Mouse (Mus musculus): ENCODE measurements around the gene Npl.

Gene Npl

GRCm38 (mm10) chr1:153545196-153545595 is 4.6 kb downstream of the Npl start:
- in situ Hi-C loops (cut with MboI, MseI) = loop anchor here (25.0 kb wide), 1 partner anchor 617 kb away; no protein-coding TSS in a partner anchor

- in situ Hi-C loops (cut with MboI, MseI) = loop anchor here (5.0 to 25.0 kb wide), 2 partner anchors 51 to 619 kb away; no protein-coding TSS in a partner anchor
These were observed 7.0 kb downstream of the Npl start for GRCm38 (mm10) chr1:153542726-153543320.

GRCm38 (mm10) chr1:153540753-153541152 is 9.1 kb downstream of the Npl start:
- in situ Hi-C loops (cut with MboI, MseI) = loop anchor here (5.0 to 25.0 kb wide), 2 partner anchors 48 to 622 kb away; no protein-coding TSS in a partner anchor

- in situ Hi-C loops (cut with MboI, MseI) = loop anchor here (5.0 to 25.0 kb wide), 2 partner anchors 48 to 622 kb away; no protein-coding TSS in a partner anchor
These were observed 10.0 kb downstream of the Npl start for GRCm38 (mm10) chr1:153539739-153540333.

GRCm38 (mm10) chr1:153535611-153536010 is 14.2 kb downstream of the Npl start:
- in situ Hi-C loops (cut with MboI, MseI) = loop anchor here (25.0 kb wide), 1 partner anchor 627 kb away; no protein-coding TSS in a partner anchor

- in situ Hi-C loops (cut with MboI, MseI) = loop anchor here (25.0 kb wide), 1 partner anchor 629 kb away; no protein-coding TSS in a partner anchor
These were observed 16.9 kb downstream of the Npl start for GRCm38 (mm10) chr1:153532896-153533295.

- in situ Hi-C loops (cut with MboI, MseI) = loop anchor here (25.0 kb wide), 1 partner anchor 630 kb away; no protein-coding TSS in a partner anchor
These were observed 17.5 kb downstream of the Npl start for GRCm38 (mm10) chr1:153532234-153532841.

- in situ Hi-C loops (cut with MboI, MseI) = loop anchor here (25.0 kb wide), 1 partner anchor 631 kb away; no protein-coding TSS in a partner anchor
These were observed 18.1 kb downstream of the Npl start for GRCm38 (mm10) chr1:153531677-153532233.

GRCm38 (mm10) chr1:153522116-153522515 is 27.7 kb downstream of the Npl start:
- in situ Hi-C loops (cut with MboI, MseI) = loop anchor here (25.0 kb wide), 1 partner anchor 1265 kb away; no protein-coding TSS in a partner anchor

GRCm38 (mm10) chr1:153515368-153515767 is 34.5 kb downstream of the Npl start:
- in situ Hi-C loops (cut with MboI, MseI) = loop anchor here (25.0 kb wide), 1 partner anchor 1272 kb away; no protein-coding TSS in a partner anchor

GRCm38 (mm10) chr1:153510330-153511009 is 39.4 kb downstream of the Npl start:
- in situ Hi-C loops (cut with MboI, MseI) = loop anchor here (25.0 kb wide), 1 partner anchor 1277 kb away; no protein-coding TSS in a partner anchor

GRCm38 (mm10) chr1:153509569-153509968 is 40.3 kb downstream of the Npl start:
- in situ Hi-C loops (cut with MboI, MseI) = loop anchor here (25.0 kb wide), 1 partner anchor 1278 kb away; no protein-coding TSS in a partner anchor

GRCm38 (mm10) chr1:153509012-153509411 is 40.8 kb downstream of the Npl start:
- in situ Hi-C loops (cut with MboI, MseI) = loop anchor here (25.0 kb wide), 1 partner anchor 1278 kb away; no protein-coding TSS in a partner anchor

GRCm38 (mm10) chr1:153506266-153506665 is 43.6 kb downstream of the Npl start:
- in situ Hi-C loops (cut with MboI, MseI) = loop anchor here (25.0 kb wide), 1 partner anchor 1281 kb away; no protein-coding TSS in a partner anchor

- in situ Hi-C loops (cut with MboI, MseI) = loop anchor here (25.0 kb wide), 1 partner anchor 1286 kb away; no protein-coding TSS in a partner anchor
These were observed 48.1 kb downstream of the Npl start for GRCm38 (mm10) chr1:153501644-153502321.

- in situ Hi-C loops (cut with MboI, MseI) = loop anchor here (25.0 kb wide), 1 partner anchor 1287 kb away; no protein-coding TSS in a partner anchor
These were observed 49.8 kb downstream of the Npl start for GRCm38 (mm10) chr1:153500030-153500429.

GRCm38 (mm10) chr1:153496030-153496429 is 53.8 kb downstream of the Npl start:
- in situ Hi-C loops (cut with MboI, MseI) = no loop called here

GRCm38 (mm10) chr1:153493931-153494330 is 55.9 kb downstream of the Npl start:
- in situ Hi-C loops (cut with MboI, MseI) = loop anchor here (5.0 kb wide), 1 partner anchor 48 kb away; no protein-coding TSS in a partner anchor

GRCm38 (mm10) chr1:153493338-153493737 is 56.5 kb downstream of the Npl start:
- in situ Hi-C loops (cut with MboI, MseI) = loop anchor here (5.0 kb wide), 1 partner anchor 49 kb away; no protein-coding TSS in a partner anchor

GRCm38 (mm10) chr1:153491822-153492221 is 58.0 kb downstream of the Npl start:
- in situ Hi-C loops (cut with MboI, MseI) = loop anchor here (5.0 kb wide), 1 partner anchor 50 kb away; no protein-coding TSS in a partner anchor

Measured in regulatory T cell (primary cell).